Mouse (Mus musculus) megakaryocyte-erythroid progenitor cell, adult 5 weeks (primary cell): Measurements from ENCODE around the gene Gm13769. TPM values are rescaled to one million over a fixed set of nuclear protein-coding genes. Genes with fewer than 3 reads are reported as not detected.

Experiments used
- polyA plus RNA-seq: library from polyadenylated mRNA; stranded (reverse); fragments of >175 nt; gene quantifications from 2 replicates; pipeline ENCODE4 v1.2.3, GENCODE M21; 2012

Gm13769 gene
- 0.10 TPM in 1 of 2 replicates, not detected in the other for polyA plus RNA-seq

DNA sequence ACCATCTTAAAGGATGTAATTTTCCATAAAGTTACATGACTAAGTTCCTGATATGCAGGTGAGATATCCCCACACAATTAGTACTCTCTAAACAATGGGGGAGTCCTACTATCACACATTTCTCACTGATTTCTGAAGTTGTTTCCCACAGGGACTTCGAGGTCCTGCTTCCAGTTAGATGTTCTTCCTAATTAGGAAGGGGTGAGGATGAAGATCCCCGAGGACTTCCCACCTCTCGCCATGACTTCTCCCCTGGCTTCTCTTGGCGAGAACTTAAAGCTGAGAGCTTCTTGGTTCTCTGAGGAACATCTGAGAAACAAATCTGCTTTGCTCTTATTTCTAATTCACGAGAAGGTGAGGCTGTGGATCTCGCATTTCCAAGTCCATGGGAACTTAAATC, at the start of gene Gm13769:
Gm13769 (plus strand) TSS at position 301 of the 400 bp plus-strand sequence.

DNA sequence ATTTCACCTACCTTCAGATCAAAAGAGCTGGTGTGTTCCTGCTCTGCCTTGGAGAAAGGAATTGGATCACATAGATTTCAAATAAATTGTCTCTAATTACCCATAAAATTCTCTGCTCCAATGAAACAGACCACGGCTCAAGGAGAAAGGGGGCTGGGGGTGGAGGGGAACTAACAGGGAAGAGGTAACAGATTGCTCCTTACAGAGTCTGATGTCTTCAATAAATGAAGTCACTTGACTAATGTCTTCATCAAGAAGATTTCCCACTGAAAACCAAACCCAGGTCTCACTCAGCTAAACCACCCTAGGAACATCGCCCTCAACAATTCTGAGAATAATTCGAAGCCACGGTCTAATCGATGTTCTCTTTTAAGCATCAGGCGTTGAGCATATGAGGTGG, 29.3 kb upstream of the Gm13769 start, which contains the start of gene Olfr1272:
Olfr1272 (minus strand) TSS at position 101 of the 400 bp plus-strand sequence.

Other genes starting within 250 kb of the Gm13769 start
- gene Olfr1269, start 200.8 kb upstream of the Gm13769 start, polyA plus RNA-seq = not detected in 2 replicates
- gene Olfr32, start 179.9 kb upstream of the Gm13769 start, polyA plus RNA-seq = 0.02 TPM in 1 of 2 replicates, not detected in the other
- gene Olfr1270, start 169.1 kb upstream of the Gm13769 start, polyA plus RNA-seq = 0.02 TPM in 1 of 2 replicates, not detected in the other
- not detected in 2 replicates for gene Olfr1506, start 97.7 kb upstream of the Gm13769 start, polyA plus RNA-seq
- not detected in 2 replicates for gene Olfr142, start 64.6 kb upstream of the Gm13769 start, polyA plus RNA-seq
- not detected in 2 replicates for gene Olfr1271, start 51.2 kb upstream of the Gm13769 start, polyA plus RNA-seq
- not detected in 2 replicates for gene Olfr1272, start 29.4 kb upstream of the Gm13769 start, polyA plus RNA-seq
- gene Olfr1274-ps, start 76.5 kb downstream of the Gm13769 start, polyA plus RNA-seq = not detected in 2 replicates